Mouse (Mus musculus) megakaryocyte, embryonic 14.5 days (primary cell): Measurements from ENCODE around the gene Olfr1347. TPM values are rescaled to one million over a fixed set of nuclear protein-coding genes. Genes with fewer than 3 reads are reported as not detected.

ENCODE experiments used
- H3K27me3 ChIP-seq: replicated peaks from 2 replicates; pipeline ENCODE3; 2012; ENCODE audit warnings: inconsistent platforms
- H3K36me3 ChIP-seq: replicated peaks from 2 replicates; pipeline ENCODE3; 2012; ENCODE audit warnings: low read length, inconsistent platforms, mixed read lengths
- H3K4me1 ChIP-seq: 2 replicates; pipeline ENCODE4 v1.6.1; 2012; ENCODE audit warnings: inconsistent platforms
- H3K4me3 ChIP-seq: replicated peaks from 2 replicates; pipeline ENCODE3; 2012; ENCODE audit warnings: moderate library complexity, mild to moderate bottlenecking, inconsistent platforms
- H3K9me3 ChIP-seq: 2 replicates; pipeline ENCODE4 v1.6.1; 2012; ENCODE audit warnings: inconsistent platforms
- FLI1 ChIP-seq: IDR thresholded peaks from 2 replicates; pipeline ENCODE4 v1.6.1; 2012; ENCODE audit warnings: low read length, inconsistent platforms, mixed read lengths
- GATA1 ChIP-seq: IDR thresholded peaks from 3 replicates; pipeline ENCODE4 v1.6.1; 2012; ENCODE audit warnings: mixed read lengths, low read length, inconsistent platforms, borderline replicate concordance
- polyA plus RNA-seq: library from polyadenylated mRNA; stranded (reverse); fragments of >175 nt; gene quantifications from 2 replicates; pipeline ENCODE4 v1.2.3, GENCODE M21; 2012; ENCODE audit warnings: low replicate concordance; ENCODE audit not compliant: insufficient read depth

Olfr1347 gene
- polyA plus RNA-seq, 1 experiment = not detected

DNA sequence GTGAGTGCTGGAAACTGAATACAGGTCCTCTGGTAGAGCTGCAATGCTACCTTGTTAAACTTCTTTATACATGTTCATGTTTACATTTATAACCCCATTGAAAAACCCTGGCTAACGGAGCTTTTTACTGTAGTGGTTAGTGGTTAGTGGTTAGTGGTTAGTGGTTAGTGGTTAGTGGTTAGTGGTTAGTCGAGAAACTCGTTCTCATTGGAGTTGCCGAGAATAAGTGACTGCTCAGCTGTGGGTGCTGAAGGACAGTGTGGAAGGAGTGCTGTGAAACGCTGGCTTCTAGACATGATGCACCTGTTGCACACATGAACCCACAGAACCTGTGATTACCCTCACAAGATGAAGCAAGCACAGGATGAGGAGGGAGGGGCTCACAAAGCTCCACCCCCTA, 51.8 kb downstream of the Olfr1347 start:
- H3K9me3 ChIP-seq = peaks cover 9% of the 10 kb centered on the region
- no peak overlapping the region for H3K4me3 ChIP-seq
- TF ChIP-seq GATA1 = no peak
- peaks cover 7% of the 10 kb centered on the region for H3K27me3 ChIP-seq
- H3K4me1 ChIP-seq = no peaks in the 10 kb centered on the region
- H3K36me3 ChIP-seq = no peaks in the 10 kb centered on the region

DNA sequence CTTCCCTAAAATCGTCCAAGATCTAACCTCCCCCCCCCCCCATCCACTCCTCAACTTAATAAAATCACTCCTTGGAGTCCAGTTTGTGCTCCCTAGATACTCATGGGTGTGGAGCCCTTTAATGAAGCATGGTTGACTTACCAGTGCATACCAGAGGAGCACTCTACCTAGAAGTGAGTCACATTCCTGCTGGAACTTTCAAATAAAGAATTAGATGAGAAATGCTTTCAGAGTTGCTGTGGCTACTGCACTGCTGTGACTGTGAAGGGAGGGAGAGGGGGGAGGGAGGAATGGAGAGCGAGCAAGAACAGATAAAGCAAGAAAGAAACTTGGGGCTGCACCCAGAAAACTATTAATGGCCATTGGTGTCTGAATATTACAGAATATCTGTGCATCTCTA, 58.4 kb downstream of the Olfr1347 start:
- TF ChIP-seq GATA1 (no peak), FLI1 (no peak)
- Histone ChIP-seq H3K27me3 (peaks cover 5% of the 10 kb centered on the region), H3K9me3 (peaks cover 10% of the 10 kb centered on the region; the same call in 1 of the 2 replicates), H3K4me3 (no peak overlapping the region), H3K4me1 (peaks cover 5% of the 10 kb centered on the region; the same call in 1 of the 2 replicates), H3K36me3 (no peaks in the 10 kb centered on the region)

DNA sequence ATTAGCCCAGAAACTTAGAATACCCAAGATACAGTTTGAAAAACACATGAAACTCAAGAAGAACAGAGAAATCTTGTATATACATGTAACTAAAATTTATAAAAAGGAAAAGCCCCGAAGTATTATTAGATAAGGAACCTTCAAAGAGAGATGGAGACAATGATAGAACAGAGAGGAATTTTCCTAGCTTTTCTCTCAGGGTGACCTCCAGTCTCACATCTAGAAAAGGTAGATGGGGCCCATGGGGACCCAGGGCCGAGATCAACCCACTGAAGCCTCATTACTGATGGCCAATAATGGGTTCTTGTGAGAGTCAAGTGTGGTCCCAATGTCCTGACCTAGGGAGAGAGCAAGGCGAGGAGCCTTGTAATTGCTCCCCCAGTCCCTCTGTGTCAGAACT, 61.2 kb downstream of the Olfr1347 start, which contains the start of gene Olfr1344:
Gene Olfr1344, plus strand, starts transcription at position 301 of the 400 bp plus-strand sequence.
- peaks cover 5% of the 10 kb centered on the region for H3K27me3 ChIP-seq
- no peaks in the 10 kb centered on the region for H3K36me3 ChIP-seq
- no peak within 1 kb of the TSS for H3K4me3 ChIP-seq
- H3K9me3 ChIP-seq = peaks cover 10% of the 10 kb centered on the region; the same call in 1 of the 2 replicates
- peaks cover 10% of the 10 kb centered on the region for H3K4me1 ChIP-seq
- TF ChIP-seq FLI1 (no peak), GATA1 (no peak)

Other genes with a start within 250 kb of the Olfr1347 start
- gene Epp13, start 247.0 kb downstream of the Olfr1347 start, polyA plus RNA-seq = not detected in 2 replicates
- 0.63 TPM in 1 of 2 replicates, not detected in the other for gene Zfp667, start 213.2 kb downstream of the Olfr1347 start, polyA plus RNA-seq
- 1.2 TPM in 1 of 2 replicates, not detected in the other for gene Zfp583, start 168.5 kb downstream of the Olfr1347 start, polyA plus RNA-seq
- not detected in 2 replicates for gene Gm3854, start 156.0 kb downstream of the Olfr1347 start, polyA plus RNA-seq
- gene Zfp78, start 136.5 kb downstream of the Olfr1347 start, polyA plus RNA-seq = not detected in 2 replicates
- 0.20 TPM in 1 of 2 replicates, not detected in the other for gene Zfp28, start 116.5 kb downstream of the Olfr1347 start, polyA plus RNA-seq
- not detected in 2 replicates for gene Smim17, start 101.0 kb downstream of the Olfr1347 start, polyA plus RNA-seq
- not detected in 2 replicates for gene Gm20715, start 89.5 kb downstream of the Olfr1347 start, polyA plus RNA-seq
- gene Olfr1344, start 61.1 kb downstream of the Olfr1347 start, polyA plus RNA-seq = not detected in 2 replicates
- 0.01 TPM in 1 of 2 replicates, not detected in the other for gene Olfr1336, start 43.6 kb downstream of the Olfr1347 start, polyA plus RNA-seq
- gene Olfr1346, start 32.7 kb downstream of the Olfr1347 start, polyA plus RNA-seq = not detected in 2 replicates
- gene Olfr5, start 12.8 kb downstream of the Olfr1347 start, polyA plus RNA-seq = not detected in 2 replicates
- gene Olfr1348, start 9.0 kb upstream of the Olfr1347 start, polyA plus RNA-seq = not detected in 2 replicates
- 0.07 TPM in 1 of 2 replicates, not detected in the other for gene Olfr1349, start 23.2 kb upstream of the Olfr1347 start, polyA plus RNA-seq
- not detected in 2 replicates for gene Olfr1350, start 65.1 kb upstream of the Olfr1347 start, polyA plus RNA-seq
- gene Zim1, start 196.7 kb upstream of the Olfr1347 start, polyA plus RNA-seq = not detected in 2 replicates
- not detected in 2 replicates for gene Peg3, start 230.7 kb upstream of the Olfr1347 start, polyA plus RNA-seq
- 0.46 TPM in 1 of 2 replicates, not detected in the other for gene Usp29, start 230.8 kb upstream of the Olfr1347 start, polyA plus RNA-seq